Mouse (Mus musculus): Measurements from ENCODE around the gene Crygd. TPM values are rescaled to one million over a fixed set of nuclear protein-coding genes. Genes with fewer than 3 reads are reported as not detected.
"Not testable (repeated sequence)": the region's sequence is repeated elsewhere in the genome, so short reads cannot be mapped to it uniquely, and the experiment has no call there.

Gene Crygd
- not detected in 2 replicates for polyA plus RNA-seq (2015; fragmentation: Nextera tagmentation; extraction: Ambion mirVana)

- DNase-seq (ENCODE audit: low spot score): no peak
Measured at GRCm38 (mm10) chr1:65063352-65063751, at the start of gene Crygd. Gene Crygd, minus strand, starts transcription at chr1:65063452.

GRCm38 (mm10) chr1:65112807-65113196, 49.5 kb upstream of the Crygd start:
- no peak for DNase-seq (ENCODE audit: low spot score)

- peak; percentile 37 for DNase-seq (ENCODE audit: low spot score)
Measured at GRCm38 (mm10) chr1:65112031-65112806, 49.0 kb upstream of the Crygd start.

- DNase-seq (ENCODE audit: low spot score): no peak
Measured at GRCm38 (mm10) chr1:65109756-65110435, 46.6 kb upstream of the Crygd start.

DNA sequence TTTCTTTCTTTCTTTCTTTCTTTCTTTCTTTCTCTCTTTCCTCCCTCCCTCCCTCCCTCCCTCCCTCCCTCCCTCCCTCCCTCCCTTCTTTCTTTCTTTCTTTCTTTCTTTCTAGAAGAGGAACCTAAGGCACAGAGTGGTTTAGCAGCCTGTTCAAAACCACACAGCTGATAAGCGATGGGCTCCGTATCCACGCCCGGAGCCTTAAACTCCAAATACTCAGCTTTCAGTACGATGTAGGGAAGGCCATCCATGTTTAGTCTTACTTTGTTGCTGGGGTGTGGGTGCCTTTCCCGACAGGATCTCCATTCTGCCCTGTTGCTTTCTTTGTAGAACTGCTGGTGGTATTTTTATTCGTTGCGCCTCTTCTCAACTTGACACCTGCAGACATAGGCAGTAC, 45.9 kb upstream of the Crygd start:
- DNase-seq (ENCODE audit: low spot score): no peak

- no peak for DNase-seq (ENCODE audit: low spot score)
Measured at GRCm38 (mm10) chr1:65107654-65108279, 44.5 kb upstream of the Crygd start.

DNA sequence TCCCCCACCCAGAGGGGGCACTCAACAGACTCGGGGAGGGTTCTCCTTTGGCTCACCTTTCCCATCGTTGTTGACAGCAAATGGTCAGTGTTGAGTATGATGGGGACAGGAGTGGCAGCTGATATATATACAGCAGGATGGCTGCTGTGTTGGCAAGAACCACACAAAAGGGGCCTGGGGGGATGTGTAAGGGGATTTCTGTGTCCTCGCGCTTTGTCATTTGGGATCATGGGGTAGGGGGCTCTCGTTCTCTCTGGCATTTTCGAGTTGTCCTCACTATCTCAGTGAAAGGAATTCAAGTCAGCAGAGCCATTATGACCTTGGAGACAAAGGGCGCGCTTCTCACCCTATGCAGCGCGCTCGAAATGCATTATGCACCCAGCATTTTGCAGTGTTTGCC, 40.0 kb upstream of the Crygd start, which contains the start of gene Cryga:
Cryga (minus strand) TSS at position 101 of the 400 bp plus-strand sequence.
- DNase-seq (ENCODE audit: low spot score): no peak

DNA sequence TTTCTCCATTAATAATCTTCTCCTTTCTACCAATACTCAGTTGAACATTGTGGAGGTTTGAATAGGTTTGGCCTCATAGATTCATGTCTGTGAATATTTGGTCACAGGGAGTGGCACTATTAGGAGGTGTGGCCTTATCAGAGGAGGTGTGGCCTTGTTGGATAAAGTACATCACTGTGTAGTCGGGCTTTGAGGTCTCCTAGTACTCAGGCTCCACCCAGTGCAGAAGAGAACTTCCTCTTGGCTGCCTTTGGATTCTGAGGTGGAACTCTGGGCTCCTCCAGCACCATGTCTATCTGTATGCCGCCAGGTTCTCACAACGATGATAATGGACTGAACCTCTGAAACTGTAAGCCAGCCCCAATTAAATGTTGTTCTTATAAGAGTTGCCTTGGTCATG, 33.7 kb upstream of the Crygd start:
- no peak for DNase-seq (ENCODE audit: low spot score)

GRCm38 (mm10) chr1:65091566-65091965, 28.3 kb upstream of the Crygd start:
- DNase-seq (ENCODE audit: low spot score): no peak

DNA sequence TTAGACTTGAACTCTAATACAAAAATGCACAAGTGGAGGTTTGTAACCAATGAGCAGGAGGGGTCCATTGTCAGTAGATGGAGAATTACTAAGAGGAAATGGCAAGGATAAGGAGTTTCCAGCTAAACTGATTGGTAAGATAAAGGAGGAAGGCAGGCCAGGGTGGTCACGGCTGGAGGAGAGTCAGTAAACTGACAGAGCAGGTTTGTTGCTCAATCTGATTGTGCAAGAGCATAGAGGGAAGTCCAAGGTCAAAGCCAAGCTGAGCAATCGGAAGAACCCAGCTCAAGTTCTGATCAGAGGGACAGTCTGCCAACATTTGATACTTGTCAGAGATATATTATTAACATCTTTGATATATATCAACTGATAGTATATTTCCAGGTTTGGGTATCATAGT, 27.1 kb upstream of the Crygd start:
- DNase-seq (ENCODE audit: low spot score): no peak

- no peak for DNase-seq (ENCODE audit: low spot score)
Measured at GRCm38 (mm10) chr1:65088567-65089356, 25.5 kb upstream of the Crygd start.

DNA sequence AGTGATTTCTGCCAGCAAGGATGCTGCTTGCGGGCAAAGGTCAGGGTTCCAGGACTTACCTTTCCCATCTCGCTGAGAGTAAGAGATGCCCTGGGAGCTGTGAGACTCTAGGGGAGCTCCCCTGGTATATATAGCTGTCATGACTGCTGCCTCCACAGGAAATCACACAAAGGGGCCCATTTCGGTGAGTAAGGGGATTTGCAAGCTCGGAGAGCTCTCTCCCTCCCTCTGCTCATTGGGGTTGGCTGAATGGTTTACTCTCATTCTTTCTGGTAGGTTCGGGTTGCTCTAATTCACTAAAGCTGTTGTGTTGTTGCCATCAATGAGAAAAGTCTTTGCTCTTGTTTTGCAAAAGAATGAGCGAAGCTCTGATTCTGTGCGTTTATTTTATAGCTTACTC, 18.9 kb upstream of the Crygd start, which contains the start of gene Crygb:
Crygb (minus strand) TSS at position 101 of the 400 bp plus-strand sequence.
- DNase-seq (ENCODE audit: low spot score): no peak

DNA sequence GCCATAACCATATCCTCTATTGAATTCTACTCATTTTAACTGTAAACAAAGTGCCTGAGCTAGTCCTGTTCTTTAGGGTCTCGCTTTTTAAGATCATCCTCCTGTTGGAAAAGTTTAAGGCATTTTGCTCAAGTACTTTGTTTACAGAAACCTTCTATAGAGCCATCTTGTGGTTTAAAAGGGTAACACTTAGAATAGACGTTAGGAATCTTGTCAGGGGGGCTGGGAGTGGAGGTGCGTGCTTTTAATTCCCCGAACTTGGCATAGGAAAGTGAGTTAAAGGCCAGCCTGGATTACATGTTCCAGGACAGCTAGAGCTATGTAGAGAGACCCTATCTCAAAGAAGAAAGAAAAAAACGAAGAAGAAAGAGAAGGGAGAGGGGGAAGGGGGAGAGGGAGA, 12.4 kb upstream of the Crygd start:
- DNase-seq (ENCODE audit: low spot score): no peak

GRCm38 (mm10) chr1:65073589-65073988, 10.3 kb upstream of the Crygd start, which contains the start of gene Crygc:
Gene Crygc, minus strand, starts transcription at chr1:65073689.
- DNase-seq (ENCODE audit: low spot score): no peak

- DNase-seq (ENCODE audit: low spot score): no peak
Measured at GRCm38 (mm10) chr1:65067842-65068241, 4.6 kb upstream of the Crygd start.

GRCm38 (mm10) chr1:65064201-65064600, 949 bp upstream of the Crygd start:
- DNase-seq (ENCODE audit: low spot score): no peak

- DNase-seq (ENCODE audit: low spot score): no peak
Measured at GRCm38 (mm10) chr1:65052140-65052539, 11.1 kb downstream of the Crygd start.

DNA sequence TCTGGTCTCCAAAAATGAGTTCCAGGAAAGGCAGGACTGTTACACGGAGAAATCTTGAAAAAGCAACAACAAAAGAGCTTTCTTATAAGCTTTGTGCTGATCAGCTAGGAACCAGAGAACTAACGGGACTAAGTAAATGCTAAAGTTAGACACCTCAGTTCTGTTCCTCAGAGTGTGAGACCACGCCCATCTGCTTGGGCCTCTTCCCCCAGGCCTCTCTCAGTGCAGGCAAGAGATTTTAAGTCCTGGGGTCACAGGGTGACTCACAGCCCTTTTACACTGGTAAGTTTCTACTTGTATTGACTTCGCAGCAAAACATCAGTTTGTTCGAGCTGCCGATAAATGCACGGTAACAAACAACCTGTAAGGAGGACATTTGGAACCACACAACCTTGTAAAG, 11.6 kb downstream of the Crygd start:
- DNase-seq (ENCODE audit: low spot score): no peak

DNA sequence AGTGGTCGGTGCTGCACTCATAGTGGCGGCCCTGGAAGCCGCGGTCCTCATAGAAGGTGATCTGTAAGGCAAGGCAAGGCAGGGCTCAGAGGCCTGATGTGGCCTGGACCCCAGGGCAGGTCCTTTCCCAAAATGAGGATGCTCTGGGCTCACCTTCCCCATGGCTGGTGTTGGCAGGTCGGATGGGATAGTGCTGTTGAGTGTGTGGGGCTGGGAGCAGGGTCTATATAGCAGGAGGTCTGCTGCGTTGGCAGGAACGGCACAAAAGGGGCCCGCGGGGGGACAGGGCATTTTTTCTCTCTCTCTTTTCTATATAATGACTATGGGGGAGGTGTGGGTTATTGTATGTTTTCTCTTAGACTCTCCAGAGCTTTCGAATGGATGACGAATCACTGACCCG, 12.3 kb downstream of the Crygd start, which contains the start of gene Cryge:
Cryge (minus strand) TSS at position 198 of the 400 bp plus-strand sequence.
- not testable (repeated sequence) for DNase-seq (ENCODE audit: low spot score)

DNA sequence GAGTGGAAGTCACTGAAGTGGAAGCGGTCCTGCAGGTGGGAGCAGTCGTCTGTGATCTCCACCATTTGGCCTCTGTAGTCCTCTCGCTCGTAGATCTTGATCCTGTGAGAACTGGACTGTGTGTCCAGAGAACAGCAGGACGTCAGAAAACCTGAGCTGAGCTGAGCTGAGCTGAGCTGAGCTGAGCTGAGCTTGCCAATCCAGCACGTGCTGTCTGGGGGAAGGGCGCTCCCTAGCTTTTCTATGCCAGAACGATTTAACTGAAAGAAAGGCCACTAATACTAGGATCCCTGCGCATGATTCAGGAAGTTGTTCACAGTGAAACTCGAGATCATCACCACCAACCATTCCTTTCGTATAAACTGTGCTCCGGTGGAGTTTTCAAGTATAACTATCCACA, 14.5 kb downstream of the Crygd start:
- DNase-seq (ENCODE audit: low spot score): no peak
